Mouse (Mus musculus) lung, adult 2 months (tissue): ENCODE results near the gene Fyb2.

Source experiments
- CTCF ChIP-seq: fragments of 200-500 bp; IDR thresholded peaks from 2 replicates; pipeline ENCODE4 v1.5.1; 2011; ENCODE audit warnings: mild to moderate bottlenecking, low read length, control low read depth; ENCODE audit not compliant: insufficient read depth
- POLR2A ChIP-seq: fragments of 200-500 bp; IDR thresholded peaks from 2 replicates; pipeline ENCODE4 v1.6.1; 2011; ENCODE audit warnings: low read depth, mild to moderate bottlenecking, control low read depth, low read length, borderline replicate concordance; ENCODE audit errors: extremely low read depth

- TF ChIP-seq CTCF: no peak
- no peak for TF ChIP-seq POLR2A
Measured at GRCm38 (mm10) chr4:104933620-104934019, 20.4 kb downstream of the Fyb2 start.
